Mouse (Mus musculus) heart, embryonic 12.5 days (tissue): ENCODE measurements at regions not wholly inside any gene's neighbourhood (a gene's known extent, or its start where the extent isn't known, plus 50 kb on each side); places are given as distances from the start of the nearest gene placed in this dataset.
"Not testable (repeated sequence)": the region's sequence is repeated elsewhere in the genome, so short reads cannot be mapped to it uniquely, and the experiment has no call there.

ENCODE experiments used
- ATAC-seq: fragments of 200-750 bp; cut with Nextera tagmentation; 2 replicates; pipeline ENCODE4 v1.8.0; 2017; ENCODE audit warnings: moderate TSS enrichment, moderate library complexity; ENCODE audit not compliant: insufficient number of reproducible peaks, low FRiP score
- H3K27ac ChIP-seq: fragments of 300-500 bp; sonication (generic); 2 replicates; pipeline ENCODE4 v1.5.1; 2016; ENCODE audit warnings: mild to moderate bottlenecking, moderate library complexity; ENCODE audit not compliant: poor library complexity, severe bottlenecking
- H3K27me3 ChIP-seq: fragments of 300-500 bp; sonication (generic); replicated peaks from 2 replicates; pipeline ENCODE4 v1.6.1; 2016; ENCODE audit warnings: mild to moderate bottlenecking, moderate library complexity
- H3K36me3 ChIP-seq: fragments of 300-500 bp; sonication (generic); 2 replicates; pipeline ENCODE4 v1.6.1; 2016; ENCODE audit warnings: mild to moderate bottlenecking, moderate library complexity
- H3K4me1 ChIP-seq: fragments of 300-500 bp; sonication (generic); replicated peaks from 2 replicates; pipeline ENCODE4 v1.6.1; 2016; ENCODE audit warnings: mild to moderate bottlenecking
- H3K4me2 ChIP-seq: fragments of 300-500 bp; sonication (generic); 2 replicates; pipeline ENCODE4 v1.6.1; 2016; ENCODE audit warnings: mild to moderate bottlenecking, moderate library complexity
- H3K4me3 ChIP-seq: fragments of 300-500 bp; sonication (generic); 2 replicates; pipeline ENCODE4 v1.5.1; 2016; ENCODE audit warnings: mild to moderate bottlenecking
- H3K9ac ChIP-seq: fragments of 300-500 bp; sonication (generic); 2 replicates; pipeline ENCODE4 v1.6.1; 2016; ENCODE audit warnings: mild to moderate bottlenecking, moderate library complexity
- H3K9me3 ChIP-seq: fragments of 300-500 bp; sonication (generic); replicated peaks from 2 replicates; pipeline ENCODE4 v1.6.1; 2016; ENCODE audit warnings: mild to moderate bottlenecking, moderate library complexity
- WGBS: fragments of 180-500 bp; shearing (Covaris S2); methylation state at CpG from one replicate; pipeline ENCODE4 v1.1.7; 2016; 5-methylcytosine and 5-hydroxymethylcytosine counted together

DNA sequence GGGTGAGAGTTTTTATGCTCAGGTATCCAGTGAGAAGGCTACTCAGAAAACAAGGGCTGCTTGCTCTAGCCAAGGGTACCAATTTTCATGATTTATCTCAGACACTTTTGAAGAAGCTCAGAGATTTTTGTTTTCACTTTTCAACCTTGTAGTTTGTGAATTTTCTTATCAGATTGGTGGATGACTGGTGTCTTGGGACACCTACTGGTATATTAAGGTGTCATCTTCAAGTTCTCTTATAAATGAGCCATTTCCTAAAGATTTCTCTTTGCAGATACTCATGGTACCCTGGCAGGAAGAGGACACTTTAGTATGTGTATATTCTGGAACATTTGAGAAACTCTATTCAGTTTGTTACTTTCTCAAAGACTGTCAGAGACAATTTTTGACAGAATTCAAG is 239.9 kb downstream of the Prr30 start:
- ATAC-seq = no peak
- no peaks in the 10 kb centered on the region for H3K27me3 ChIP-seq
- H3K27ac ChIP-seq = no peak overlapping the region
- H3K9ac ChIP-seq = no peak overlapping the region
- no peaks in the 10 kb centered on the region for H3K4me1 ChIP-seq
- no peak overlapping the region for H3K4me2 ChIP-seq
- H3K4me3 ChIP-seq = no peak overlapping the region
- no peaks in the 10 kb centered on the region for H3K9me3 ChIP-seq
- H3K36me3 ChIP-seq = no peaks in the 10 kb centered on the region

DNA sequence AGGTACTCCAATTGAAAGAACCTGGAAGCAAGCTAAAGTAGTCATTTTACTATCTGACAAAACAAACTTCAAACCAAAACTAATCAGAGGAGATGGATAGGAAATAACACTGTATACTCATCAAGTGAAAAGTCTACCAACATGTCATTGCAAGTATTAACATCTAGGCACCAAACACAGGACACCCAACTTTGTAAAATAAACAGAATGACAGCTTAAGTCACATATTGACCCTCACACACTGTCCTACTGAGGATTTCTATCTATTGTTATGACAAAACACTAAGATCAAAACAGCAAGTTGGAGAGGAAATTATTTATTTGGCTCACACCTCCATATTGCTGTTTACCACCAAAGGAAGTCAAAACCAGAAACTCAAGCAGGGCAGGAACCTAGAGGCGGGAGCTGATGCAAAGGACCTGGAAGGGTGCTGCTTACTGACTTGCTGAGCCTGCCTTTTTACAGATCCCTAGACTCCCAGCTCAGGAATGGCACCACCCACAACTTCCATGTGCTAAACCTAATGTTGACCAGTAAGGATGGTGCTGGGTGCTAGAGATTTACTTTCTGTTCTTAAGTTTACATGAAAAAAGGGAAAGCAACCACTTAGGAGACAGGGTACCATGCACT is 244.2 kb downstream of the Prr30 start:
- no peak overlapping the region for H3K4me2 ChIP-seq
- no peak overlapping the region for H3K4me3 ChIP-seq
- no peak for ATAC-seq
- no peaks in the 10 kb centered on the region for H3K9me3 ChIP-seq
- WGBS = 82% methylated on average over 1 of the region's 1 CpGs
- no peak overlapping the region for H3K9ac ChIP-seq
- H3K36me3 ChIP-seq = no peaks in the 10 kb centered on the region
- no peaks in the 10 kb centered on the region for H3K4me1 ChIP-seq
- H3K27me3 ChIP-seq = no peaks in the 10 kb centered on the region
- no peak overlapping the region for H3K27ac ChIP-seq

DNA sequence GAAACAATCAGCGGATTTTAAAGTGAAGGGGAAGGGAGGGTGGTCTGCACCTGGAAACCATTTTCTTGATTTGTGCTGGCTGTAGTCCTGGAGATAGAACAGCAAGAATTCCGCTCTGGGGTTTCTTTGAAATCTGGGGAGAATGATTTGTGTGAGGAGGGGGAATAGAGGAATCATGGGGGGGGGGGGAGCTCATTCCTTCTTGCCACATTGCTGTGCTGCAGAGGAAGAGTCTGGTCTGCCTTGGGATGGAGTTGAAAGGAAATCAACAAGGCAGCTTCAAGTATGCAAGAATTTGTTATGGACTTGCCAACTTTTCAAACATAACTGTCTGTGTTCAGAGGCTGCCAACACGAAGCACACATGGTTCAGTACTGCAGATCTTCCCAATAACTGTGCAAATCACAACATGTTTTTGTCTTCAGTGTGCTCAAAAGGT is 249.4 kb downstream of the Prr30 start:
- Histone ChIP-seq H3K4me1 (no peaks in the 10 kb centered on the region), H3K4me3 (no peak overlapping the region), H3K4me2 (no peak overlapping the region), H3K27me3 (no peaks in the 10 kb centered on the region), H3K27ac (no peak overlapping the region), H3K9ac (no peak overlapping the region), H3K9me3 (no peaks in the 10 kb centered on the region), H3K36me3 (no peaks in the 10 kb centered on the region)
- no peak for ATAC-seq
- WGBS = 66% methylated on average over 3 of the region's 3 CpGs

DNA sequence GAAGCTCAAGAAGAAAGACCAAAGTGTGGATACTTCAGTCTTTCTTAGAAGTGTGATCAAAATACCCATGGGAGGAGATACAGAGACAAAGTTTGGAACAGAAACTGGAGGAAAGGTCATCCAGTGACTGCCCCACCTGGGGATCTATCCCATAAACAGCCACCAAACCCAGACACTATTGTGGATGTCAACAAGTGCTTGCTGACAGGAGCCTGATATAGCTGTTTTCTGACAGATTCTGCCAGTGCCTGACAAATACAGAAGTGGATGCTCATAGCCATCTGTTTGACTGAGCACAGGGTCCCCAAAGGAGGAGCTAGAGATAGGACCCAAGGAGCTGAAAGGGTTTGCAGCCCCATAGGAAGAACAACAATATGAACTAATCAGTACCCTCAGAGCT is 252.5 kb downstream of the Prr30 start:
- not testable (repeated sequence) for H3K4me2 ChIP-seq, H3K9me3 ChIP-seq, ATAC-seq, H3K4me1 ChIP-seq, H3K27ac ChIP-seq, H3K36me3 ChIP-seq, H3K27me3 ChIP-seq, H3K9ac ChIP-seq, H3K4me3 ChIP-seq

DNA sequence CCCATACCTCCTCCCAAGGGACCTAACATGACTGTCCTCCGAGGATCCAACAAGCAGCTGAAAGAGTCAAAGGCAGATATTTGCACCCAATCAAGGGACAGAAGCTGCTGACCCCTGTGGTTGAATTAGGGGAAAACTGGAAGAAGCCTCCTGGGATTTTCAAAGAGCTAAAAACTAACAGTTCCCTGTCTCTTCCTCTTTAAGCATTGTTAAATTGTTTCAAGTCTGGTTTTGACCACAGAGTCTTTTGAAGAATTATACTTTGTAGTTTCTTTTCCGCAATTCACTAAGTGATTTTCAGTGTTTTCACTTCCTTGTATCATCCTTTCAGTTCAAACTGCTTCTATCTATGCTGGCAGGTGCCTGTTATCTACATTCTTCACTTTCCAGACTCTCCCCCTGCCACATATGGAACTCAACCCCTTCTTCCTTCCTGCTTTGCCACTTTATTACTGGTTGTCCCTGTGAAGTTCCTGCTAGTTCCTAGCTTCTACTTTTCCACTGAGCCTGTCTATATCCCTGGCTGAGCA is 262.7 kb downstream of the Prr30 start:
- Histone ChIP-seq H3K27me3 (no peaks in the 10 kb centered on the region), H3K27ac (no peak overlapping the region), H3K4me2 (no peak overlapping the region), H3K36me3 (no peaks in the 10 kb centered on the region), H3K4me1 (no peaks in the 10 kb centered on the region), H3K9ac (no peak overlapping the region), H3K4me3 (no peak overlapping the region), H3K9me3 (no peaks in the 10 kb centered on the region)
- no peak for ATAC-seq
- WGBS = 59% methylated on average over 2 of the region's 2 CpGs

DNA sequence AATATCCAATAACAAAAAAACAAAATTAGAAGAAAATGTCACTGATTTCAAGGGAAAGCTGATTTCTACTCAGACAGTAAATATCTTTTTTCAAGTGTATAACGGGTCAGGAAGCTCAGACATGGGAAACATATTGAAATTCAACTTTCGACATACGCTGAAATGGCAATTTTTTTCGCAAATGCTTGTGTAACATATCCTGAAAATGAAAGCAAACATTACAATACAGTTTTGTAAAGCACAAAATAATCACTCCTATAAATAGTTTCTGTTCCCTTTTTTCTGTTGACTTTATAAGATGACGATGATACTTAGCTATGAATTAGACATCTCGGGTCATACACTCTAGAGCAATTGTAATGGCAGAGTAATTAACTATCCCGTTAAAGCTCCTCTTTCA is 265.6 kb downstream of the Prr30 start:
- H3K9ac ChIP-seq = no peak overlapping the region
- no peak overlapping the region for H3K27ac ChIP-seq
- WGBS = 83% methylated on average over 7 of the region's 7 CpGs
- H3K4me2 ChIP-seq = no peak overlapping the region
- no peak for ATAC-seq
- H3K9me3 ChIP-seq = no peaks in the 10 kb centered on the region
- no peak overlapping the region for H3K4me3 ChIP-seq
- no peaks in the 10 kb centered on the region for H3K4me1 ChIP-seq
- H3K36me3 ChIP-seq = no peaks in the 10 kb centered on the region
- H3K27me3 ChIP-seq = no peaks in the 10 kb centered on the region

DNA sequence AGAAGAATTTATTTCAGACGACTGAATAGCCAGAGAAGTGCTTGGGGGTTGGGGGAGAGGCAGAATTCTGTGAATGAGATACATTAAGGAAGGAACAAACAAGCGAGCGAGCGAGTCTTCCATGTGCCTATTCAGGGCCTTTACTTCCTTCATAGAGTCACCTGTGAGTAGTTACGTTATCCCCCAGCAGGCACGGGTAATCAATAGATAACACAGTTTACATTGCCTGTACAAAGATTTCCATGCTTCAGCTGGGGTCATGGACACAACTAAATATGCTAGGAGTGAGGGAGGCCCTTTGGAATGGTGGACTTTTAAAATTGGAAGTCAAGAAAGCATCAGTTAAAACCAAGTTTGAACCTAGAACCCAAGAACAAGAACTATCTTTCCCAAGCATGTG is 275.2 kb downstream of the Prr30 start:
- Histone ChIP-seq H3K4me3 (no peak overlapping the region), H3K27me3 (no peaks in the 10 kb centered on the region), H3K27ac (no peak overlapping the region), H3K4me1 (no peaks in the 10 kb centered on the region), H3K9ac (no peak overlapping the region), H3K4me2 (no peak overlapping the region), H3K36me3 (no peaks in the 10 kb centered on the region), H3K9me3 (no peaks in the 10 kb centered on the region)
- 79% methylated on average over 6 of the region's 6 CpGs for WGBS
- no peak for ATAC-seq

DNA sequence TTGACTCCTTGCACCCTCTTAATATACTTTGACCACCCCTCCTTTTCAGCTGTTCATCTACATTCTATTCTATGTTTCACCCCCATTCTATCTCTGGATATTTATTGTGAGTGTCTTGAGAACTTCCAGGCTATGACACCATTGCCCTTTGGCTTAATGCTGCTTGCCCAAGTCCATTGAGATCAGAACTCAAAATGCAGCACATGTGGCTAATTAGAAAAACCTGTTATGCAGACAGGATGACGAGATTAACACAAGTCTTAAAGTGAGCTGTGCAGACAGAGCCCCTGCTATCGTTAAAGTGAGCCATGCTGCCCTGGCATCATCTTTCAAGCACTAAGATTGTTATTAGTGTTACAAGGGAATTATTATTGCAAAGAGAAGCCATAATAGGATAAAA is 299.9 kb downstream of the Prr30 start:
- Histone ChIP-seq H3K4me3 (no peak overlapping the region), H3K9me3 (no peaks in the 10 kb centered on the region), H3K4me2 (no peak overlapping the region), H3K9ac (no peak overlapping the region), H3K36me3 (no peaks in the 10 kb centered on the region), H3K27me3 (no peaks in the 10 kb centered on the region), H3K4me1 (no peaks in the 10 kb centered on the region), H3K27ac (no peak overlapping the region)
- WGBS = 53% methylated on average over 2 of the region's 2 CpGs
- no peak for ATAC-seq

DNA sequence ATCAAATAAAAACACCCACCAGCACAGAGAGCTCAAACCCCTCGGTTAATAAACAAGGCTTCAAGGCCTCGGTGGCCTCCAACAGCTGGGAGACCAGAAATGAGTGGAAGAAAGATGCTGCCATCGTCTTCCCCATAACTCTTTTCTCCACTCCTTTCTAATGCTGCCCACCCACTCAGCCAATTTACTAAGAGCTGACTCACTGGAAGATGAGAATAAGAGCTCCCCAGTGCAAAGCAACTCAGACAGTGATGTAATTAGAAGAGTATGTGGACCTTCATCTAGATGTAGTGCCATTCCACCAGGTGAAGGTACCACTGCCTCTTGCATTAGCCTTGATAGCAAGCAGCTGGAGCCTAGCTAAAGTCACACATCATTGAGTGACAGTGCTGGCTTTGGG is 301.1 kb downstream of the Prr30 start:
- WGBS = 76% methylated on average over 3 of the region's 3 CpGs
- Histone ChIP-seq H3K9ac (no peak overlapping the region), H3K9me3 (no peaks in the 10 kb centered on the region), H3K27me3 (no peaks in the 10 kb centered on the region), H3K4me1 (no peaks in the 10 kb centered on the region), H3K36me3 (no peaks in the 10 kb centered on the region), H3K27ac (no peak overlapping the region), H3K4me3 (no peak overlapping the region), H3K4me2 (no peak overlapping the region)
- ATAC-seq = no peak

DNA sequence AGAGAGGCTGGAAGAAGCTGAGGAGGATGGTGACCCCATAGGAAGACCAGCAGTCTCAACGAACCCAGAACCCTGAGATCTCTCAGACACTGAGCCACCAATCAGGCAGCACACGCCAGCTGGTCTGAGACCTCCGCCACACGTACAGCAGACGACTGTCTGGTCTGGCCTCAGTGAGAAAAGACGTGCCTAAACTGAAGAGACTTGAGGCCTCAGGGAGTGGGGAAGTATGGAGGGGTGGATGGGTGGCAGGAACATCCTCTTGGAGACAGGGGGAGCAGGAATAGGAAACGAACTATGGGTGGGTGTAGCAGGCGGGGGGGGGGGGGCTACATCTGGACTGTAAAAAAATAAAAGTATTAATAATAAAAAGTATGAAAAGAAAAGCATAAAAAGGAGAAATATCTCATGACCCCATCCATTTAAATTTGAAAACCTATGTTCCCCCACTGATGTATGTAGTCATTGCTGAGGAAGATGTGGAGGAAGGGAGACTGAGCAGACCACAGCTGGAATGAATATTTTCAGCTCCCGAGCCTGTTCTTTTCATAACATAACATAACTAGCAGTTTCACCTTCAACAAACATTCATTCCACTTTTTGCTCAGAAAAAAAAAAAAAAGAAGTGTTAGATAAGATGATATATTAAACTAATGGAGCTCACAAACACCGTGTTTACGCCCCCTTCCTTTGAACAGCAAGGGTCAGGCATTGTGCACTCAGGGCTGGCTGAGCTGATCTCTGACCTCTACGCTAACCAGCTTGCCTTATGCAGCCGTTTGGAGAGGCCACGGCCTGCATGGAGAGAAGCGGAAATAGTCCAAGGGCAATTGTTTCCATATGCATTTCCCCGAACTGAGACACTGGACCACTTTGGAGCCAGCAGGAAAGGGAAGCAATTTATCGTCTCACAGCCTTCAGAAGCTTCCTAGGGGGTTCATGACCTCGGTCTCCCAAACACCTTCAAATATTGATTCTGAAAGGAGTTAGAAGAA is 310.7 kb downstream of the Prr30 start:
- no peak overlapping the region for H3K4me2 ChIP-seq
- no peak overlapping the region for H3K4me3 ChIP-seq
- no peak overlapping the region for H3K9ac ChIP-seq
- H3K27ac ChIP-seq = no peak overlapping the region
- H3K36me3 ChIP-seq = no peaks in the 10 kb centered on the region
- no peaks in the 10 kb centered on the region for H3K4me1 ChIP-seq
- H3K27me3 ChIP-seq = no peaks in the 10 kb centered on the region
- no peaks in the 10 kb centered on the region for H3K9me3 ChIP-seq
- no peak for ATAC-seq
- 57% methylated on average over 18 of the region's 18 CpGs for WGBS

DNA sequence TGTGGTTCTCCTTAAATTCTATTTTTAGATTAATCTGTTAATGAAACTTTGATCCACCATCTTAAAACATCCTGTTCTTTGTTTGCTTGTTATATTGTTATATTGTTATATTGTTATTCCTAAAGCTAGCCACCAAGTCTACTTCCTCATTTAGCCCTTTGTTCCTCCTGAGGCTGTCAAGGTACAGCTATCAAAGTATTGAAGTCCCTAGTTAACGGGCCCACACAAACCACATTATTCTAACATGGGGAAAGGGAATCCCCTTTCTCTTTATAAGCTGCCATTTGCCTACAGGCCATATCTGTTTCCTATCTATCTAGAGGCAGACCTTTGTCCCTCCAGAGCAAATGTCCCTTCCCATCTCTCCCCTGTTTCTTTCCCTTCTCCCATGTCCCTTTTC is 317.0 kb downstream of the Prr30 start:
- Histone ChIP-seq H3K4me1 (no peaks in the 10 kb centered on the region; the same call in 1 of the 2 replicates), H3K4me2 (no peak overlapping the region), H3K27me3 (no peaks in the 10 kb centered on the region), H3K4me3 (no peak overlapping the region), H3K9ac (no peak overlapping the region), H3K27ac (no peak overlapping the region), H3K9me3 (no peaks in the 10 kb centered on the region), H3K36me3 (no peaks in the 10 kb centered on the region)
- no peak for ATAC-seq
- WGBS = 71% methylated on average over 1 of the region's 1 CpGs
